Mouse (Mus musculus) bone marrow macrophage, adult 2 months (primary cell): ENCODE data around the gene Sirt2.

ENCODE experiments used
- CTCF ChIP-seq: IDR thresholded peaks from 2 replicates; pipeline ENCODE4 v1.5.1; 2012; ENCODE audit warnings: low read depth, mild to moderate bottlenecking, low read length, moderate library complexity
- POLR2A ChIP-seq: IDR thresholded peaks from 2 replicates; pipeline ENCODE4 v1.6.1; 2012; ENCODE audit warnings: mild to moderate bottlenecking, low read depth, low read length, borderline replicate concordance

DNA sequence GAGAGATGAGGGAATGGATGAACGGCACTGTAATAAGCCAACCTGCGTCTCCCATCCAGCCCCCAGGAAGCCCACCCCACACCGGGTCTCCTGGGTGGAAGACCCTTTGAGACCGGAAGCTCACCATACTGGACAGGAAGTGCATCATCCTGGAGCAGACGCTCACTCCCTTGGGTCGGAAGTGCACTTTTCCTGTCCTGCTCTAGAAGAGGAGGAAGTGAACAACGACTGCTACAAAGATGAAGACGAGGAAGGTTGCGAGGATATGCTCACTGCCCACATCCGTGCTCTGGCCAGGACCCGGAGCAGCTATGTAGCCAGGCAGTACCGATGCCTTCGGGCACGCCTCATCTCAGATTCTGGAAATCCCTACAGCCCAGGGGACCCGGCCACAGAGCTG is 29.3 kb downstream of the Sirt2 start:
- TF ChIP-seq POLR2A (no peak), CTCF (no peak)
